Mouse (Mus musculus): Measurements from ENCODE around the gene Fbxo27.

GRCm38 (mm10) chr7:28647016-28647415, 45.6 kb upstream of the Fbxo27 start:
- TF ChIP-seq POLR2A (IDR thresholded peaks at IDR 0.05; ENCODE audit: insufficient read depth, low read depth, low read length) (no peak), CTCF (IDR thresholded peaks at IDR 0.05) (no peak), EP300 (IDR thresholded peaks at IDR 0.05; ENCODE audit: insufficient read depth, low read depth, low read length) (no peak)

Data from heart, adult 2 months (tissue).